Mouse (Mus musculus) forebrain, embryonic 12.5 days (tissue): Measurements from ENCODE around the gene Fam193b. TPM values are rescaled to one million over a fixed set of nuclear protein-coding genes. Genes with fewer than 3 reads are reported as not detected.
A peak's percentile ranks its signal among the peaks of the same experiment; 100 is the strongest.

Experiments used
- ATAC-seq: fragments of 200-750 bp; cut with Nextera tagmentation; 2 replicates; pipeline ENCODE4 v1.8.0; 2017; ENCODE audit warnings: moderate TSS enrichment; ENCODE audit not compliant: low FRiP score
- H3K27ac ChIP-seq: fragments of 300-500 bp; sonication (generic); 2 replicates; pipeline ENCODE4 v1.5.1; 2016; ENCODE audit warnings: mild to moderate bottlenecking
- H3K27me3 ChIP-seq: fragments of 300-500 bp; sonication (generic); 2 replicates; pipeline ENCODE4 v1.6.1; 2016; ENCODE audit warnings: mild to moderate bottlenecking
- H3K36me3 ChIP-seq: fragments of 300-500 bp; sonication (generic); replicated peaks from 2 replicates; pipeline ENCODE4 v1.6.1; 2016; ENCODE audit warnings: mild to moderate bottlenecking
- H3K4me1 ChIP-seq: fragments of 300-500 bp; sonication (generic); 2 replicates; pipeline ENCODE4 v1.6.1; 2016
- H3K4me2 ChIP-seq: fragments of 300-500 bp; sonication (generic); 2 replicates; pipeline ENCODE4 v1.6.1; 2016; ENCODE audit warnings: mild to moderate bottlenecking, moderate library complexity
- H3K4me3 ChIP-seq: fragments of 300-500 bp; sonication (generic); replicated peaks from 2 replicates; pipeline ENCODE4 v1.5.1; 2016; ENCODE audit warnings: mild to moderate bottlenecking
- H3K9ac ChIP-seq: fragments of 300-500 bp; sonication (generic); 2 replicates; pipeline ENCODE4 v1.6.1; 2016; ENCODE audit warnings: mild to moderate bottlenecking
- H3K9me3 ChIP-seq: fragments of 300-500 bp; sonication (generic); 2 replicates; pipeline ENCODE4 v1.6.1; 2016
- whole genome bisulfite sequencing: fragments of 180-500 bp; shearing (Covaris S2); methylation state at CpG from one replicate; pipeline ENCODE4 v1.1.7; 2016; 5-methylcytosine and 5-hydroxymethylcytosine counted together
- microRNA-seq: library from miRNA; unstranded; fragments of <30 nt; microRNA quantifications from one replicate; pipeline ENCODE4, GENCODE M21; 2017
- polyA plus RNA-seq: library from polyadenylated mRNA; unstranded; fragments of >200 nt; fragmentation: Nextera tagmentation; extraction: Ambion mirVana; gene quantifications from 2 replicates; pipeline ENCODE4 v1.2.1, GENCODE M21; 2016

Fam193b gene
- polyA plus RNA-seq, 1 experiment from 2014 or later, result 61.6 TPM

DNA sequence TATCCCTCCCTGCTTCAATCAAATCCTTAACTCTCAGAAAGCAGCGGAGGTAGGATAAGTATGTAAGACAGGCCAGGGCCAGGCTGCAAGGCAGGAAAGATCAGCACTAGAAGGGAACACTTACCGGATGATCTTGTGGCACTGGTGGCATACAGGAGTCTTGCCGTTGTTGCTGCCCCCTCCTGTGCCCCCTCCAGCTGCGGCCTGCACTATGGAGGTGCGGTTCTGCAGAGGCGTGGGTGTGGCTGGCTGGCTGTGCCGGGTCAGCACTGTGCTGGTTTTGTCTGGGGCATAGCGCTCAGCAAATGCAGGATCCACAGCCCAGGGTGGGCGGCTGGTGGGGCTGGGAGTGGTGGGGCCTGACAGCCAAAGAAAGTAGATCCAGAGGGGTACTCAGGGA lies 65.1 kb downstream of the Fam193b start:
- H3K36me3 ChIP-seq, result peaks cover 87% of the 10 kb centered on the region
- 100% methylated on average over 9 of the region's 9 CpGs for WGBS
- no peak for ATAC-seq

GRCm38 (mm10) chr13:55504390-55504789 lies 66.5 kb downstream of the Fam193b start:
- peaks cover 84% of the 10 kb centered on the region for H3K36me3 ChIP-seq
- no peak overlapping the region for H3K9ac ChIP-seq
- H3K4me3 ChIP-seq, result no peak overlapping the region
- no peaks in the 10 kb centered on the region for H3K9me3 ChIP-seq
- no peaks in the 10 kb centered on the region for H3K27me3 ChIP-seq
- H3K4me2 ChIP-seq, result no peak overlapping the region
- ATAC-seq, result no peak
- WGBS, result 85% methylated on average over 5 of the region's 5 CpGs
- H3K4me1 ChIP-seq, result no peaks in the 10 kb centered on the region; the same call in 1 of the 2 replicates
- no peak overlapping the region for H3K27ac ChIP-seq

More for the DNA sequence above, 65.1 kb downstream of the Fam193b start:
- H3K9ac ChIP-seq, result no peak overlapping the region
- H3K27me3 ChIP-seq, result no peaks in the 10 kb centered on the region
- no peak overlapping the region for H3K4me2 ChIP-seq
- H3K9me3 ChIP-seq, result no peaks in the 10 kb centered on the region
- no peak overlapping the region for H3K4me3 ChIP-seq
- no peak overlapping the region for H3K27ac ChIP-seq
- peaks cover 8% of the 10 kb centered on the region for H3K4me1 ChIP-seq

- 84% methylated on average over 8 of the region's 8 CpGs for WGBS
- Histone ChIP-seq H3K9ac (no peak overlapping the region), H3K4me3 (no peak overlapping the region), H3K27ac (no peak overlapping the region), H3K4me1 (peaks cover 7% of the 10 kb centered on the region), H3K9me3 (no peaks in the 10 kb centered on the region), H3K27me3 (no peaks in the 10 kb centered on the region), H3K36me3 (peaks cover 79% of the 10 kb centered on the region), H3K4me2 (no peak overlapping the region)
- no peak for ATAC-seq
Measured at GRCm38 (mm10) chr13:55502405-55502804, 68.5 kb downstream of the Fam193b start.

DNA sequence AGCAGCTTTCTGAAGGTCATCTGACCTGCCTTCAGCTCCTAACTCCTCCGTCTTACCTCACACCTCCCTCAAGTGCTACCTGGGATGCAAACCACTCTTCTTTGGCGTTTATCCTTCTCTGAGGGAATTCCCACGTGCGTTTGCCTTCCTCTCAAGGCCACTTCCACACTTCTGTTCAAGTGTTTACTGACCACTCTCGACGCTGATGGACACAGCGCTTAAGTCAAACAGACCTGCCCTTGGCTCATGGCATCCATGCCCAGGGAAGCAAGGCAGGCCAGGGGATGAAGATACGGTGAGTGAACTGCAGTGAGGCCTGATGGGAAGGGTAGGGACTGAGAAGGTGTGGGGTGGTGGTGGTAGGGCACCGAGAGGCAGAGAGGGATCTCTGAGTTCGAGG lies 70.3 kb downstream of the Fam193b start:
- no peaks in the 10 kb centered on the region for H3K27me3 ChIP-seq
- no peak for ATAC-seq
- H3K4me3 ChIP-seq, result no peak overlapping the region
- H3K27ac ChIP-seq, result no peak overlapping the region
- H3K4me1 ChIP-seq, result peaks cover 17% of the 10 kb centered on the region
- no peak overlapping the region for H3K9ac ChIP-seq
- no peaks in the 10 kb centered on the region for H3K9me3 ChIP-seq
- 83% methylated on average over 10 of the region's 10 CpGs for WGBS
- H3K4me2 ChIP-seq, result no peak overlapping the region
- peaks cover 61% of the 10 kb centered on the region for H3K36me3 ChIP-seq

- Histone ChIP-seq H3K4me3 (no peak overlapping the region), H3K9me3 (no peaks in the 10 kb centered on the region), H3K27me3 (no peaks in the 10 kb centered on the region), H3K36me3 (peaks cover 44% of the 10 kb centered on the region), H3K4me1 (peaks cover 34% of the 10 kb centered on the region), H3K9ac (no peak overlapping the region), H3K27ac (no peak overlapping the region), H3K4me2 (no peak overlapping the region)
- ATAC-seq, result no peak
- WGBS, result 48% methylated on average over 11 of the region's 11 CpGs
Measured at GRCm38 (mm10) chr13:55498906-55499305, 72.0 kb downstream of the Fam193b start.

DNA sequence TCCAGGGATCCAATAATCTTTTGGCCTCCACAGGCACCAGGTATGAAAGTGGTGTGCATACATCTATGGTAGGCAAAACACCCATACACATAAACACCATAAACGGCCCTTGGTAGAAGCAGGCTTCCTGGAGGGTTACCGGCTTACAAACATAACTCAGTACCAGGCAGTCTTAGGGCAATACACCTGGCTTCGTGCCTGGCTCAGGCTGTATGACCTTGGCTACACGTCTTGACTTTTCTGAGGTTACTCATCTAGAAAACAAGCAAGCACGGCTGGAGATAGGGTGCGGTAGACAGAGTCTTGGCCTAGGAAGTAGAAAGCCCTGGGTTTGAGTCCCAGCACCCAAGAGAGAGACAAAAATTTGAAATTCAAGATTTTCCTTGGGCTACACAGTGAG lies 74.3 kb downstream of the Fam193b start:
- Histone ChIP-seq H3K4me3 (no peak overlapping the region), H3K4me1 (peaks cover 34% of the 10 kb centered on the region), H3K36me3 (peaks cover 23% of the 10 kb centered on the region), H3K9ac (no peak overlapping the region), H3K27ac (peak overlapping the region; percentile 57; the same call in 1 of the 2 replicates), H3K9me3 (no peaks in the 10 kb centered on the region), H3K4me2 (no peak overlapping the region), H3K27me3 (no peaks in the 10 kb centered on the region)
- WGBS, result 92% methylated on average over 6 of the region's 6 CpGs
- no peak for ATAC-seq

GRCm38 (mm10) chr13:55495702-55496101 lies 75.2 kb downstream of the Fam193b start:
- 0 out of 2 replicates have a peak, but pooled peaks have one; percentile 36 for ATAC-seq
- Histone ChIP-seq H3K27me3 (no peaks in the 10 kb centered on the region), H3K36me3 (peaks cover 18% of the 10 kb centered on the region), H3K9ac (0 out of 2 replicates have a peak overlapping the region, but pooled peaks have one; percentile 21), H3K4me3 (no peak overlapping the region), H3K4me2 (peak overlapping the region; percentile 26; the same call in 1 of the 2 replicates), H3K9me3 (no peaks in the 10 kb centered on the region), H3K27ac (peak overlapping the region; percentile 57), H3K4me1 (peaks cover 34% of the 10 kb centered on the region)
- WGBS, result 23% methylated on average over 4 of the region's 4 CpGs

DNA sequence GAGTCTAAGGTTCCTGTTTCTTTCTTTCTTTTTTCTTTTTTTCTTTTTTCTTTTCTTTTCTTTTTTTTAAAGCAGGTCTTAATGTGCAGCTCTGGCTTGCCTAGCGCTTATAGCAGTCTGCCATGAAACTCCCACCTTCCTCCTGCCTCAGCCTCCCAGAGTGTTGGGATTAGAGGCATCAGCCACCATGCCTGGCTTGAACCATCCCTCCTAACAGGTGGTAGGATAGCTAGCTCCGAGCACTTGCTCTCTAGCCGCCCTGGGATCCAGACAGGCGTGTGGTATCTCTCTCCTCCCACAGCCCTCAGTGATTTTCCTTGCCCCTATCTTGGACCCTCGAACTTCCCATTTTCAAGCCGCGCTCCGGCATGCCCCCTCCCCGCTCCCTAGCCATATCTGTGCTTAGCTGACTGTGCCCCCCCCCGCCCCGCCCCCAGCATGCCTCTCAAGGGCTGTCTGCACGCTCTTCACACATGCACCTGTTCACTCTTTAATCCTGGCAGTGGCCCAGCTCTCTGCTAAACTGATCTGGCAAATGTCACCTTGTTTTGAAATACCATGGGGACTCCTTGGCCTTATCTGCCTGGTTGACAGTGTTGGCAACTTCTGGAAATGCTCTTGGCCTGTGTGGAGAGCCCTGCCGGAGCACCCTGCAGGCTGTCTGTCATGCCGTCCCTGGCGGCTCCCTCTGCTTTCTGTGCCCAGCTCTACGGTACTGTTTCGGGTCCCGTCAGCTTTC lies 75.9 kb downstream of the Fam193b start:
- Histone ChIP-seq H3K27me3 (no peaks in the 10 kb centered on the region), H3K9me3 (no peaks in the 10 kb centered on the region), H3K27ac (peak overlapping the region; percentile 37; the same call in 1 of the 2 replicates), H3K4me1 (peaks cover 34% of the 10 kb centered on the region), H3K36me3 (peaks cover 14% of the 10 kb centered on the region), H3K9ac (no peak overlapping the region), H3K4me3 (no peak overlapping the region), H3K4me2 (peak overlapping the region; percentile 21; the same call in 1 of the 2 replicates)
- peak; percentile 28; the same call in 1 of the 2 replicates for ATAC-seq
- WGBS, result 20% methylated on average over 18 of the region's 18 CpGs

- Histone ChIP-seq H3K27me3 (no peaks in the 10 kb centered on the region), H3K4me2 (0 out of 2 replicates have a peak overlapping the region, but pooled peaks have one; percentile 2), H3K4me1 (peaks cover 34% of the 10 kb centered on the region), H3K36me3 (peaks cover 14% of the 10 kb centered on the region), H3K27ac (no peak overlapping the region), H3K9ac (peak overlapping the region; percentile 17; the same call in 1 of the 2 replicates), H3K4me3 (no peak overlapping the region), H3K9me3 (no peaks in the 10 kb centered on the region)
- ATAC-seq, result no peak
- WGBS, result 22% methylated on average over 2 of the region's 2 CpGs
Measured at GRCm38 (mm10) chr13:55494257-55494656, 76.7 kb downstream of the Fam193b start.

Small RNAs within 50 kb of the gene (microRNA-seq; reads per million reads assigned to microRNA genes)
- 2.2 reads per million for gene Mir6945

Other genes starting within 250 kb of the Fam193b start
- 96.9 and 97.7 TPM in 2 replicates for gene Rab24, start 249.2 kb downstream of the Fam193b start, polyA plus RNA-seq
- gene Mxd3, start 241.3 kb downstream of the Fam193b start, polyA plus RNA-seq, result 35.5 and 39.1 TPM in 2 replicates
- gene Lman2, start 208.3 kb downstream of the Fam193b start, polyA plus RNA-seq, result 82.7 TPM in 2 replicates
- 0.64 TPM in 1 of 2 replicates, not detected in the other for gene Rgs14, start 201.4 kb downstream of the Fam193b start, polyA plus RNA-seq
- gene Slc34a1, start 172.9 kb downstream of the Fam193b start, polyA plus RNA-seq, result not detected in 2 replicates
- not detected in 2 replicates for gene Pfn3, start 155.9 kb downstream of the Fam193b start, polyA plus RNA-seq
- gene F12, start 144.3 kb downstream of the Fam193b start, polyA plus RNA-seq, result not detected in 2 replicates
- 54.2 and 58.1 TPM in 2 replicates for gene Grk6, start 126.0 kb downstream of the Fam193b start, polyA plus RNA-seq
- gene Prr7, start 106.9 kb downstream of the Fam193b start, polyA plus RNA-seq, result 1.7 and 2.7 TPM in 2 replicates
- 591 and 654 TPM in 2 replicates for gene Dbn1, start 83.0 kb downstream of the Fam193b start, polyA plus RNA-seq
- gene Pdlim7, start 57.4 kb downstream of the Fam193b start, polyA plus RNA-seq, result 139 and 147 TPM in 2 replicates
- gene Dok3, start 41.8 kb downstream of the Fam193b start, polyA plus RNA-seq, result 3.3 and 3.7 TPM in 2 replicates
- gene Ddx41, start 34.5 kb downstream of the Fam193b start, polyA plus RNA-seq, result 69.9 and 73.3 TPM in 2 replicates
- gene Tmed9, start 2.6 kb upstream of the Fam193b start, polyA plus RNA-seq, result 115 and 118 TPM in 2 replicates
- gene B4galt7, start 28.8 kb upstream of the Fam193b start, polyA plus RNA-seq, result 31.4 and 31.7 TPM in 2 replicates
- 68.1 and 73.2 TPM in 2 replicates for gene Caml, start 51.9 kb upstream of the Fam193b start, polyA plus RNA-seq
- 47.4 and 52.4 TPM in 2 replicates for gene Ddx46, start 63.9 kb upstream of the Fam193b start, polyA plus RNA-seq
- 68.7 and 71.2 TPM in 2 replicates for gene B230219D22Rik, start 122.0 kb upstream of the Fam193b start, polyA plus RNA-seq
- gene Txndc15, start 143.5 kb upstream of the Fam193b start, polyA plus RNA-seq, result 86.3 and 93.3 TPM in 2 replicates
- 23.1 and 25.6 TPM in 2 replicates for gene Pcbd2, start 156.2 kb upstream of the Fam193b start, polyA plus RNA-seq
- not detected in 2 replicates for gene Catsper3, start 213.4 kb upstream of the Fam193b start, polyA plus RNA-seq